Mouse (Mus musculus): ENCODE data around the gene Gmeb1.

DNA sequence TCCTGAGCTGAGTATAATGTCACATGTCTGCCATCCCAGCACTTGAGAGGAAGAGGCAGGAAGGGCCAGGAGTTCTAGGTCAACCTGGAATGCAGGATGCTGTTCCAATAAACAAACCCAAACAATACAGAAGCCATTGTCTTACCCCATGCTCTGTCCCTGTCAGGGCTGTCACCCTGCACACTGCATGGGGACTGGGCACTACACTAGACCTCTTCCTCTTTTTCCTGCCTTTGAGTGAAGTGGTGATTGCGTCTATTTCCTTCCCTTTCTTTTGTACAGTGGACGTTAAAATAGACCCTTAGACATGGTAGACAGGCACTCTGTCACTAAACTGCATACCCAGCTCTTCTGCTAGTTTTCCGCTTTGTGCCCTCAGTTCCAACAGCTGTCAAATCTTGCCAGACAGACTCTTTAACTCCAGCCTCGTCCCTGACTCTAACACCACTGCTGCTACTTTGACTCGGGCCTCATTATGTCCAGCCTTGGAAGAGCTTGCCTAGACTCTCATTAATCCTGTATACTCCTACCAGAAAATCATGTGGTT is 13.9 kb downstream of the Gmeb1 start:
- TF ChIP-seq CTCF (IDR thresholded peaks at IDR 0.05; ENCODE audit: extremely low read depth, insufficient read length, insufficient replicate concordance, low read depth, low read length) (no peak), POLR2A (IDR thresholded peaks at IDR 0.05; ENCODE audit: low read depth, low read length) (no peak)
